Mouse (Mus musculus) natural killer cell, adult 2 months (primary cell): ENCODE measurements around the gene Pttg1.

Experiments
- DNase-seq, 2 experiments: peaks; one replicate each; pipeline ENCODE4 v3.0.0; 2022; ENCODE audit warnings: low spot score in 2 of 2

Pttg1 gene

DNA sequence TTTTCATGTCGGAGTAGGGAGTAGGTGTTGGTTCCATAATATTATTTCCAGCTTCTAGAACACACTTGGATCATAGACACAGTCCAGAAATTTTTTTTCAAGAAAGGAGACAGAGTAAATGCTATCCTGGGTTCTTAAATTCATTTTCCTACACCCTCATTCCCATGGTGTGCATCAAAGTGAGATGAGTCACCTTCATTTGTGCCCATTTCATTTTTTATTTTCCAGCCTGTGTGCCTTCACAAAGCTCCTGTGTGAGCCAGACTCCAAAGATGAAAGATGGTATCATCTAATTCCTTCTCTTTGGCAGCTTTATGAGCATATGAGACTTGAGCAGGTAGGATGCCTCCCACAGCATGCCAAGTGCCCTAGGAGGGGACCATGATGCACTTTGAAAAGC, 49.5 kb downstream of the Pttg1 start:
- DNase-seq, result no peak

GRCm38 (mm10) chr11:43374956-43375355, 51.1 kb downstream of the Pttg1 start:
- DNase-seq, result no peak

DNA sequence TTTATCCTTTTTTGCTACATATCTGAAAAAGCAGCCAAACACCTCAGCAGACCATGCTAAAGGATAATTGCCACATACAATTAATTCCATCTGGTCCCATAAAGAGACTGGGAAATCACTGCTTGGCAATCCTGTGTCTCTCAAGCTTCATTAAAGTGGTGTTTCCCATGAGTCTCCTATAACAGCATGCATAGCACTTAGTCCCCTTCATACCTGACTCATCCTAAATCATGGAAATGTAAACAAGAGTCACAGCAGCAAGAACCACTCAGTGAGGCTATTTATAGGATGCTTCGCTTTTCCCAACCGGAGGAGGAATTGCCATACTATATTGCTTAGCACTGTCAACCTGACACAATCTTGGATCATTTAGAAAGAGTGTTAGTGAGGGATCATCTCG, 52.7 kb downstream of the Pttg1 start:
- DNase-seq, result no peak

- no peak for DNase-seq
Measured at GRCm38 (mm10) chr11:43371807-43372206, 54.2 kb downstream of the Pttg1 start.
